Mouse (Mus musculus) kidney, postnatal 14 days (tissue): Measurements from ENCODE around the gene Hif3a.

Experiments used
- DNase-seq: peaks from one replicate; pipeline ENCODE4 v3.0.0; 2022; ENCODE audit warnings: mixed read lengths

Hif3a gene

GRCm38 (mm10) chr7:16988405-16988804, 73.8 kb downstream of the Hif3a start:
- DNase-seq, result peak; percentile 65

- no peak for DNase-seq
Measured at GRCm38 (mm10) chr7:16987541-16988149, 74.6 kb downstream of the Hif3a start.

GRCm38 (mm10) chr7:16982859-16983568, 79.2 kb downstream of the Hif3a start, which contains the start of gene Gm42372:
Gm42372 (plus strand) TSS chr7:16983086.
- peak; percentile 38 for DNase-seq
